Mouse (Mus musculus) limb, embryonic 13.5 days (tissue): ENCODE results near the gene Car5a. TPM values are rescaled to one million over a fixed set of nuclear protein-coding genes. Genes with fewer than 3 reads are reported as not detected.

Source experiments
- microRNA-seq: library from miRNA; unstranded; fragments of <30 nt; microRNA quantifications from one replicate; pipeline ENCODE4, GENCODE M21; 2016
- polyA plus RNA-seq: library from polyadenylated mRNA; unstranded; fragments of >200 nt; fragmentation: Nextera tagmentation; extraction: Ambion mirVana; gene quantifications from 2 replicates; pipeline ENCODE4 v1.2.1, GENCODE M21; 2015

Gene Car5a
- polyA plus RNA-seq, 1 experiment from 2014 or later, result not detected

Small RNAs within 50 kb of the gene (microRNA-seq; reads per million reads assigned to microRNA genes)
- not detected for gene Mir7237

Other genes starting within 250 kb of the Car5a start
- 0.81 and 1.0 TPM in 2 replicates for gene Jph3, start 215.3 kb downstream of the Car5a start, polyA plus RNA-seq
- gene Klhdc4, start 115.3 kb downstream of the Car5a start, polyA plus RNA-seq, result 40.9 and 41.3 TPM in 2 replicates
- gene Slc7a5, start 37.2 kb downstream of the Car5a start, polyA plus RNA-seq, result 14.2 TPM in 2 replicates
- 42.0 and 53.6 TPM in 2 replicates for gene Banp, start 4.8 kb upstream of the Car5a start, polyA plus RNA-seq